Mouse (Mus musculus): ENCODE measurements around the gene Pdcd2l.

GRCm38 (mm10) chr7:34139493-34139892, 57.0 kb downstream of the Pdcd2l start:
- TF ChIP-seq POLR2A (IDR thresholded peaks at IDR 0.05; ENCODE audit: low read depth, low read length) = no peak
- TF ChIP-seq CTCF (IDR thresholded peaks at IDR 0.05; ENCODE audit: extremely low read depth, insufficient read depth, insufficient read length, insufficient replicate concordance) = no peak

Data from spleen, adult 2 months (tissue).